Mouse (Mus musculus) testis, adult 2 months (tissue): ENCODE measurements around the gene Ncapg2.

Experiments used
- CTCF ChIP-seq: fragments of 200-500 bp; IDR thresholded peaks from 2 replicates; pipeline ENCODE4 v1.5.1; 2012; ENCODE audit warnings: low read depth, mild to moderate bottlenecking, inconsistent platforms, low read length, moderate library complexity; ENCODE audit not compliant: control insufficient read depth, insufficient read depth, insufficient replicate concordance
- POLR2A ChIP-seq: fragments of 200-500 bp; IDR thresholded peaks from 2 replicates; pipeline ENCODE4 v1.6.1; 2012; ENCODE audit warnings: low read depth, mild to moderate bottlenecking, inconsistent platforms, low read length, moderate library complexity; ENCODE audit not compliant: control insufficient read depth

DNA sequence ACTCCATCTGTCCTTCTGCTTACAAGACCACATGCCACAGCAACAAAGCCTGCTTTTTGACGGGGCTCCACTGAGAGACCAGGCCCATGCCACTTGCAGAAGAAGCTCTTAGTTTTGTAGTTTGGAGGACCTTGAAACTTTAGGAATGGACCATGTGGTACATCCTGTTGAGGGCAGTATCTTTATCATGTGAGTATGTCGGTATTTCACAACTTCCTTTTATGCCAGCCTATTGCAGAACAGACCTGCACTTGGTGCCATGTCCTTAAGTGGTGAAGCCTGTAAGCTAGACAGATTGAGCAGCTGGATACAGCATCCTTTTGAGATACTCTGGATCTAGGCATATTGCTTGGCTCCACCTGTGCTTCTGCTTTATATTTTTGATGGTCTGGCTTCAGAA lies 68.1 kb downstream of the Ncapg2 start:
- TF ChIP-seq POLR2A (no peak), CTCF (no peak)
